Mouse (Mus musculus) kidney, postnatal 10 days (tissue): ENCODE measurements at regions not wholly inside any gene's neighbourhood (a gene's known extent, or its start where the extent isn't known, plus 50 kb on each side); places are given as distances from the start of the nearest gene placed in this dataset.

Experiments
- DNase-seq: peaks from one replicate; pipeline ENCODE4 v3.0.0; 2021; ENCODE audit warnings: mixed read lengths

GRCm38 (mm10) chr13:28750949-28751692 lies 202.4 kb downstream of the Sox4 start:
- DNase-seq = no peak

DNA sequence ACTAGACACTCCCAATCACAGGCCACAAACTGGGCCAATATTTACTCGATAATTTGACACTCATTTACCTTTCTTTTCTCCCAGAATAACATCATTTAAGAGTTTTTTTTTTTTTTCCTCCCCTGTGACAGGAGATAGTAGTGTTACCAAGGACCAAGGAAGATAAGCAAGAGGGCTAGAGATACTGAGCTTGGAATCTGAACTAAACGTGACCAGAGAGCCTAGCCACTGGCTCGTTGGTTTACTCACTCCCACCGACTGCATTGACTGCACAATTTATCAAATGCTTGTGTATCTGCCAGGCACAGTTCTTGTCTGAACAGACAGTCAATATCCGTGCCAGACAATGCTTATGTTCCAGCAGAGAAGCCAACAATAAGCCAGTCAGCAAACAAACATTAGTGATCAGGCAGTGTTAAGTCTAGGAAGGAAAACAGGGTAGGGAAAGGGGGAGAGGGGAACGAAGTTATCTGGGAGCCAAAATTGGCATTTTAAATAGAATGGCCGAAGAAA lies 213.3 kb downstream of the Sox4 start:
- no peak for DNase-seq

DNA sequence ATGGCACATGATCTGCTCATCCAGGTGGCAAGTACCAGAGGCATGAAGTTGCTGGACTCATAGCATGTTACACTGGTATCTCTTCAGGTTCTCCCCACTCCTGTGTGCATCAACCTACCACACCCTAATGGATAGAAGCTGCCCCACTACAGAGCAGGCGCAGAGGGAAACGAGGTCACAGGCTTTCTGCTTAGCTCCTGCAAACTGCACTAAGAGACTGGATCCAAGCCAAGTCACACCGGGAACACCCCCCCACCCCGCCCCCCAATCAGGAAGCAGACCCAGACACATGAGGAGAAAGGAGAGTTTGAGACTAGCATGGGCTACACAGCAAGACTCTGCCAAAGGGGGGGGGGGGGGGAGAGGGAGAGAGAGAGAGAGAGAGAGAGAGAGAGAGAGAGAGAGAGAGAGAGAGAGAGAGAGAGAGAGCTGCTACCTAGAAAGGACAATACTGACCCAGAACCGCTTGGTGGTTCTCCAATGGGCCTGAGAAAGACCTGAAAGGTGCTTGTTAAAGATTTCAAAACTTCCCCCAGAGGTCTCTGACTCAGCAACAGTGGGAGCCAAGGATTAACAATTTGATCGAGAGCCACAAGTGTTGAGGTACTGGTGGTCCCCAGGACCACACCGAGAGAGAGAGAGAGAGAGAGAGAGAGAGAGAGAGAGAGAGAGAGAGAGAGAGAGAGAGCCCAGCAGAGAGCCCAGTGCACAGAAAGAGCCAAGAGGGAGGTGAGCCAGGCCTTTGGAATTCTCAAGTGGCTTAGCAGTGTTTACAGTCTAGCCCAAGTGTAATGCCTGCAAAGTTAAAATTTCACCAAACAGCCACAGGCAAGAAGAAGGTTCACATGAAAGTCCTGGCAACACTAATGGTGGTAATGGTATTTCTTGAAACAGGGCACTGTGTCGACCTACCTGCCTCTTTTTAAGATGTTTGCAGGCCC lies 215.1 kb downstream of the Sox4 start:
- DNase-seq = peak; percentile 32

GRCm38 (mm10) chr13:28732475-28732874 lies 221.0 kb downstream of the Sox4 start:
- DNase-seq = no peak

GRCm38 (mm10) chr13:28732036-28732435 lies 221.5 kb downstream of the Sox4 start:
- DNase-seq = no peak

GRCm38 (mm10) chr13:28730059-28730580 lies 223.4 kb downstream of the Sox4 start:
- no peak for DNase-seq

- DNase-seq = no peak
Measured at GRCm38 (mm10) chr13:28728768-28729167, 224.7 kb downstream of the Sox4 start.

DNA sequence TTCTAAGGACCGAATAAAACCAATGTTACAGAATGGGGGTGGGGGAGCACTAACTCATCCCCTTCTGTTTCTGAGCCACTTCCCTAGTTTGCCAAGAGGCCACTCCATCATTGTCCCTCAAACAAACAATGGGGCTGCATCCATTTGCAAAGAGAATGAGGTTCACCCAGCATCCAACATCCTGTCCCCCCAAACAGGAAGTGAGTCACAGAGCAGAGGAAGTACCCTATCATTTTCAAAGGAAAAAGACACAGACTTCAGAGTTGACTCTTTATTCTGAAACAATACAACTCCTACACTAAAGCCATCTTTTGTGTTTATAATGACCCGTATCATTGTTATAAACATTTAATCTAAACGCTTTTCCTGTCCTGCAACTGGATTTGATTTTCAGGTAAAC lies 229.2 kb downstream of the Sox4 start:
- DNase-seq = peak; percentile 44

GRCm38 (mm10) chr13:28722074-28722473 lies 231.4 kb downstream of the Sox4 start:
- DNase-seq = no peak

DNA sequence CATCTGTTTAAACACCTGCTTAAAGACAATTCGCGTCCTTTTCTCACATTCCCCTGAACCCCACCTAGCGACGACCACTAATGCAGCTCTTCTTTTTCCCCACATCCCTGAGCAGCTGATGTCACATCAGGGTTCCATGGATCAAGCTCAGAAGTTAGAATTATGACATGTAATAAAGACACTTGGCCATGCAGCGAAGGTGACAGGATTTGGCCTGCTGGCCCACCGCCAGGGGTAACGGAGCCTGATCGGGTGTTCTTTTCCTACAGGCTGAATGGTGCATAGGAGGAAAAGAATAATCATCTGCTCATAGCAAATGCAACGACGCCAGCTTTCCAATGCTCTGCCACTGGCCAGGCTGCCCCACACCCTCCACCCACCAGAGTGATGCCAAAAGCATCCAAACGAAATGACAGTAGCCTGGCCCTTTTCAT lies 231.9 kb downstream of the Sox4 start:
- peak; percentile 66 for DNase-seq

- peak; percentile 49 for DNase-seq
Measured at GRCm38 (mm10) chr13:28720639-28721239, 232.8 kb downstream of the Sox4 start.

GRCm38 (mm10) chr13:28720169-28720568 lies 233.3 kb downstream of the Sox4 start:
- DNase-seq = no peak

- DNase-seq = no peak
Measured at GRCm38 (mm10) chr13:28718868-28719265, 234.6 kb downstream of the Sox4 start.

DNA sequence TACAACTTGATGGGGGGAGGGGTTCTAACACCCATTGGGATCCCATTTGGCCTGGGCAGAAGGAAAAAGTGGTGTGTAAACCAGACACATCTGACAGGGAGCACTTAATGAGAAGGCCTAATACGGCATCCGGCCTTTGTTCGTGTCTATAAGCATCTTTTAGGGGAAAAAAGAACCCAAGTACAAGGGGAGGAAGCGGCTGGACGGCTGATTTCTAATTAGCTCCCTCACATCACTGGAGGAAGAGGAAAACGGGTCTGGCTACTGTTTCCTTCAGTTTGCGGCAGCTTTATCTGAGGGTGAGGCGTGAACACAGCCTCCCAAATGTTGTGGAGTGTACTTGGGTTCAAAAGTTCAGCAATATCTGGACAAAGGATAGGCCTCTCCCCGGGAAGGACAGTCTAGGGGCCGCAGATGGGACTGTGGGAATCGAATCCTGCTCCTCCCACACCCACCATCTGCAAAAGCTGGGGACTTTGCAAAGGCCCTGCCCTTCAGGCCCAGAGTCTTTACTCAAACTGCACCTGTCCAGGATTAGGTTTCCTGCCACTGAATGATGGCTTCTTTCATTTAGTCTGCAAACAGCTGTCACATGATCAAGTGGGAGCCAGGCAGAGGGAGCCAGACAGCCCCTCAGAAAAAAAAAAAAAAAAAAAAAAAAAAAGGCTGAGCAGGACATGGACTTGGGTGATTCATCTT lies 235.2 kb downstream of the Sox4 start:
- DNase-seq = peak; percentile 59

DNA sequence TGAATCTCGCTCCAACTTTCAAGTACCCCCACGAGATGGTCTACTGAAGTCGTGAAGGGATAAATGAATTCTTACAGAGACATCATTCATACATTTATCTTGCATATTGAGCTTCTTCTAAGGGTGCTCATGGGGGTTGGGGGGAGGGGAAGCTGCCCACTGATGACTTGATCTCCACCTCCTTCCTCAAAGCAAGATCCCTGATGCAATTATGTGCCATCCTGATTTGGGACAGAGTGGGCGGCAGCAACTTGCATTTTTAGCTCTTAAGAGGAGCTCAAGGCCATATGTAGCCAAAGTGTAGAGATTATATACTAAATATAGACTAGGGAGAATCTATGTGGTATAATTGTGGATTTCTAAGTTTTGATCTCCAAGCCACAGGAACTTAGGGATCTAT lies 236.1 kb downstream of the Sox4 start:
- DNase-seq = no peak

DNA sequence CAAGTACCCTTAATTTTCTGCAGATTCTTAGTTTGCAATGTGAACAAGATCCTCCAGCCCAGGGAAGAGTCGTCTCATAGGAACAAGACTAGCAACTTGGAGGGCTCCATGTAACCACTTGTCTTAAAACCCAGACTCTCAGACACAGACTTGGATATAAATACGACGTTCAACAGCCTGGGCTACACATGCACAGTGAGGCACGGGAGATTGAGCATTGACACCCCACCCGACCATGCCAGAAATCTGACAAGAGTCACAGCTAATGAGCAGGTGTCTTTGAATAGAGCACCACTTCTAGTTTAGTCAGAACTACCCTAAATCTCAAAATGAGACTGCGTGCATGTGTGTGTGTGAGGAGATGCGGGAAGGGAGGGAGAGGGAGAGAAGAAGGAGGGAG lies 243.5 kb downstream of the Sox4 start:
- no peak for DNase-seq

DNA sequence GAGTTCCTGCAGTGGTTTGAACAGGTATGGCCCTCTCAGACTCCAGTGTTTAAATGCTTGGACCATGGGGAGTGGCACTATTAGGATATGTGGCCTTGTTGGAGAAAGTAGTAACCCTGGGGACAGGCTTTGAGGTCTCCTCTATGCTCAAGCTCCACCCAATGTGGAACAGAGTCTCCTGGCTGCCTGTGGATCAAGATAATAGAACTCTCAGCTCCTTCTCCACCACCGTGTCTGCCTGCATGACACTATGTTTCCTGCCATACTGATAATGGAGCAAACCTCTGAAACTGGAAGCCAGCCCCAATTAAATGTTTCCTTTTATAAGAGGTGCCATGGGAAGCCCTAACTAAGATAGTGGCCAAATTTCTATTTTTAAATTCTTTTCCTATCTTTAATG lies 252.2 kb downstream of the Sox4 start:
- no peak for DNase-seq

GRCm38 (mm10) chr13:28700081-28700480 lies 253.4 kb downstream of the Sox4 start:
- DNase-seq = no peak

DNA sequence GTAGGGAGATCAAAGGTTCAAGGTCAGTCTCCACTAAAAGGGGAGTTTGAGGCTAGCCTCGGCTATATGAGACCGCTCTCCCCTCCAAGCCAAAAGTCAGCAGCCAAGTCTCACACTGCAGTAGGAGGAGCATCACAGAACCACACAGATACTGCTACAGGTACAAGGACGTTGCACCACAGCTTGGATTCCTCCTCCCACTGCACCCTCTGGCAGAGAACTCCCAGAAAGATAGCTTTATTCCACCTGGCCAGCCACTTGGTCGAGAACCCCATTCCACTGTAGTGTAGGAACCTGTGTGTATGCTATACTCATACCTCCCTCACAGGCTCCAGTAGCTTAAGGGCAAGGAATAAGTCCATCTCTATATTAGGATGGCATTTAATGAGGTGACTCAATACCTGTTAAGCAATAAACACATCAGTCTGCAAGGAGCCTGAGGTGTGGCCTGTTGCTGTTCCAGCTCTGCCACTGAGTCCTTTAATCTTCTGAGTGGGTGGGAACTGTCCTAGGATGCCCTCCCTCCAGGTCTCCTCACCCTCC lies 254.0 kb downstream of the Sox4 start:
- DNase-seq = no peak

- peak; percentile 42 for DNase-seq
Measured at GRCm38 (mm10) chr13:28697796-28698678, 255.5 kb downstream of the Sox4 start.

DNA sequence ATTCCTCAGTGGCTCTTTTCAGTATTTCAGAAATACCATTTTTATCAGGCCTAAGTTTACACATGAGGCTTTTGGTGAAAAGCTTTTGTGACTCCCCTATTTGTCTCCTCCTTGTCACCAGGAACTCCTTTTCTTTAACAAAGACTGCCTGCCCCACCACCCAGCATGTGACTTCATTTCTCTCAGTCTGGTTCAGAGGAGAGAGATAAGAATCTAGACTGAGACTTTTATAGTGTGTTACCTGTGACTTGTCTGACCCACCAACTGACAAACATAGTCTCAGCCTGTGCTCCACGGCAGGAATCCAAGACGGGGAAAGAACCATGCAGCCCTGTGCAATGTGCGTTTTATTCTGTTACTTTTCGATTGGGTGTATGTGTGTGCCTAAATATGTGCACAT lies 260.4 kb downstream of the Sox4 start:
- DNase-seq = no peak
